Mouse (Mus musculus) cortical plate, adult 2 months (tissue): Measurements from ENCODE around the gene Mpv17l2.

Experiments
- CTCF ChIP-seq: fragments of 200-500 bp; IDR thresholded peaks from 2 replicates; pipeline ENCODE4 v1.5.1; 2011; ENCODE audit warnings: mild to moderate bottlenecking, control low read depth, low read length; ENCODE audit not compliant: insufficient read depth; ENCODE audit errors: extremely low read depth
- POLR2A ChIP-seq: fragments of 200-500 bp; IDR thresholded peaks from 2 replicates; pipeline ENCODE4 v1.6.1; 2011; ENCODE audit warnings: mild to moderate bottlenecking, low read length, control low read depth; ENCODE audit not compliant: insufficient read depth; ENCODE audit errors: extremely low read depth

DNA sequence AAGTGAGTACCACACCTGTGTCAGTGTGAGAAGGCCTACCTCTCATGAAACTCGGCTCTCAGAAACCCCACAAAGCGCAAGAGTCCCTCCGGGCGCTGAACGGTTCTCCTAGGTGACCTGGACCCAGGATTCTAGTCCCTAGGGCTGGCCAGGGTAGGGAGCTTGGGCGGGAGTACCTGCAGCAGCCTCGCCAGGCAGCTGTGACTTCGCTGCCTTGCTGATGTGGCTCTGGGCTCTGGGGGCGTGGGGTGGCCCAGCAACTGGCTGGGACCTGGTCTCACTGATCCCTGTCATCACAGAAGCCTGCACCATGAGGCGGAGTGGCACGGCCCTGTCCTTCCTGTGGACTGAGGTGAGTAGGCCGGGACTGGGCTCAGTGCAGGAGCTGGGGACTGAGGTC lies 36.5 kb downstream of the Mpv17l2 start:
- TF ChIP-seq CTCF (no peak), POLR2A (no peak)
